Mouse (Mus musculus): ENCODE measurements around the gene Slc35b3.

Slc35b3 gene

DNA sequence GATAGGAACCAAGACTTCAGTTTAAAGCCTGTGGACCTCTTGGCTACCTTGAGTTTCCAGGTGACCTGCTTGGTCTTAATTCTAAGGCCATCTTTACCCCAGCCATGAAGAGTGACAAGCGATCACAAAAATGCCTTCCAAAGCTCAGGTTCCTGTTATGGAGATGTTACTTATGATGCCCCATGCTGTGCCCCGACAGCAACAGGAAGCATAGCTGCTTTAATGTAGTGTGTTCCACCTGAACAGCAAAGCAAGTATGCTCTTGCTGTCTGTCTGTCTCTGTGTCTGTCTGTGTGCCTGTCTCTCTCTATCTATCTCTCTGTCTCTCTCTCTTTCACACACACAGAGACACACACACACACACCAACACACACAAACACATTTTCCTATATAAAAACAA is 22.2 kb downstream of the Slc35b3 start:
- peak; percentile 42 for DNase-seq (ENCODE audit: low read depth, low spot score)

DNA sequence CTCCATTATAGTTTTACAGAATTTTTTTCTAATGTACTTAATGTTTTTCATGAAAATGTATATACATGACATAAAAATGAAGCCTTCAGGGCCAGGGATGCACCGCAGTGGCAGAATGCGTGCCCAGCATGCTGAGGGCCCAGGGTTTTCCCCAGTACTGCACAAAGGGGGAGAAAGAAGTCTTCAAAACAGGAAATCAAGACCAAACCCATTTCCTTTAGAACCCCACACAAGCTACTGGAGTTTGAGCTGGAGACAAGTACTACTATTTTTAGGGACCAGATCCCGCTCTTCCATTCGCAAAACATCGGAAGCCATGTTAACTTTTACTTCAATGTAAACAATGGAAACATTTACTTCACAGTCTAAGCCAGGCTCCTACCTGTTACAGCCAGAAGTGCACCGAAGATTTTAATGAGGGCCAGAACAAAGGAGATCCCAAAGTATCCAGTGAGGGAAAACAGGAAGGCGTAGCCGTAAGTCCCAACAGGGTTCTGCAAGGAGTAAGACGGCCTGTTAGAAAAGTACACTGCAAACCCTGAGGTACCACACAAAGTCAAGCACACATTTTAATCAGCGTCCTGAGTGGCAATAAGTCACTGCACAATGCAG is 23.7 kb downstream of the Slc35b3 start:
- peak; percentile 57 for DNase-seq (ENCODE audit: low read depth, low spot score)

DNA sequence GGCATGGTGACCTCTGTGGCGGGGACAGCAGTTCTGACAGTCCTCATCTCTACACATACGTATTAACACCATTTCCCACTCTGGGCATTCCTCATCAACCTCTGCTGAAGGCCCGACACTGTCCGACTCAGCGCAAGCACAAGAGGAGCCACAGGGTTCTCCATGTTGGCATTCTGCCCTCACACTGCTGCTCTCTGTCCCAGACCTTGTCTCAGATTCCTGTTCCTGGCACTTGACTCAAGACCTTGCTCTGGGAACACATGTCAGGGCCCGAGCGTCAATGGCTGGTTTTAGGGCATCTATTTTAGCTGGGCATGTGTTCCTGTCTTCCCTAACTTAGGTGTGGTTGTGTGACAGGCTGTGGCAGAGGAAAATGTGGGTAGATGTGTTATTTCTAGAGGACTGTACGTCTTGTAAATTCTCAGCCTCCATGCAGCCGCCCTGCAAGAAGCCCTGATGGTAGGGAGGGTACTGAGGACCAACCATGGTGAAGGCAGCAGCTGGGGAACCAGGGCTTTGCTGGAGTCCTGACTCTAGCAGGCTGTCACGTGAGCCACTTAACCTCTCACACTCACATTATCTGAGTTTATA is 24.7 kb downstream of the Slc35b3 start:
- no peak for DNase-seq (ENCODE audit: low read depth, low spot score)

DNA sequence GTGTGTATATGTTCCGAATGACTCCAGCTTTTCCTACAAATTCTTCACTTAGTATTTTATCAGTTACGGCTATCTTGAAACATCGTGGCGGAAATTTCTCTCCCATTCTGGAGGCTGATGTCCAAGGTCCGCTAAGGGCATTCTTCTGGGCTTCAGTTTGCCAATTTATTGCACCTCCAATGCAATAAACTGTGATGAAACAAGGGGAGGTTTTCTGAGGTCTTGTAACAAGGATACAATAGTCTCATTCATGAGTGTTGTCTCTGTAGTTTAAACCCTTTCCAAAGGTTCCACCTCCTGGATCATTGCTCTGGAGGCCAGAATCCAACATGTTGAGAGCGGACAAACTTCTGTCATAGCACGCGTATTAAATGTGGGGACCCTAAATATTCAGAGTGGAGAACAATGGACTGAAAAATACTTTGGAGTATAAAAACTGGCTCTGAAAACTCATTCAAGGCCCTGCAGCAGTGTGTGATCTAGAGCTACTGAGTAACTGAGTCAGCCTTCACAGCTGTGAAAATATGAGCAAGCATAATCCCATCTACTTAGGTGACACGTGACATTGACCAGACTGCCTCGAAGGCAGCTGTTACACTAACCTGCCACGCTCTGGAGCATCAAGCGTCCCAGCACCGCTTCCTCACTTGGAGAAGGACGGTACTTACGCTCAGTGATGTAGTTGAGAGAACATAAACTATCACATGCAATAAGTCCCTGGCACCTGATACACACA is 30.7 kb downstream of the Slc35b3 start:
- no peak for DNase-seq (ENCODE audit: low read depth, low spot score)

DNA sequence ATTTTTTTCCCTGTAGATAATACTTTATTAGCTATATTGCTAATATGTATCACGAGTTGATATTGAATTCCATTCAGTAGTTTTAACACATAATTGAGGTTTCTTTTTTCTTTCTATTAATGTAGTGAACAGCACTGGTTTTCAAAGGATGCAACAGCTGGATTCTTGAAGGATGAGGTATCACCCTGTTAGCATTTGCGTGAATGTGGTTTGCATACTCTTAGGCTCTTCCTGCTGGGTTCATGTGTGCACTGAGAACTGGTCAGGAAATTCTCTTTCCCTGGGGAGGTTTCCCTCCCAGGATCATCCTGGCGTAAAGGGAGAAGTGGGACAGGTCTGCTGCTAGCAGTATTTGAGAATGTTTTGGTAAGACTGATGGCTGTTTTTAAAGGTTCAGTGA is 38.0 kb downstream of the Slc35b3 start:
- no peak for DNase-seq (ENCODE audit: low read depth, low spot score)

DNA sequence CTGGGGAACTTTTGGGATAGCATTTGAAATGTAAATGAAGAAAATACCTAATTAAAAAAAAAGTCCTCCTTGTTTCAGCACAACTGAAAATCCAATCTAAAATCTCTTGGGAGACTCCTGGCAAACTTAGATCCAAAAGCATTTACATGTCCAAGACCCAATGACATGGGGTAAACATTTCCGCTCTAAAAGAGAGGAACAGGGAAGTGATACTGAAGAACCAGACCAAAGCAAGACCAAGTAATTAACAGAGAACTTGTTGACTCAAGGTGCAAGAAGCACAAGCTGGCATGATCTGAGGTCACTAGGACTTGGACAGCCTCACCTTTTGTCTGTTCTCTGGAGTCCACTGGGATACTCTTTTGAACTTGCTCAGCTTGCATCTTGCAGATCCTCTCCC is 39.4 kb downstream of the Slc35b3 start:
- DNase-seq (ENCODE audit: low read depth, low spot score) = no peak

DNA sequence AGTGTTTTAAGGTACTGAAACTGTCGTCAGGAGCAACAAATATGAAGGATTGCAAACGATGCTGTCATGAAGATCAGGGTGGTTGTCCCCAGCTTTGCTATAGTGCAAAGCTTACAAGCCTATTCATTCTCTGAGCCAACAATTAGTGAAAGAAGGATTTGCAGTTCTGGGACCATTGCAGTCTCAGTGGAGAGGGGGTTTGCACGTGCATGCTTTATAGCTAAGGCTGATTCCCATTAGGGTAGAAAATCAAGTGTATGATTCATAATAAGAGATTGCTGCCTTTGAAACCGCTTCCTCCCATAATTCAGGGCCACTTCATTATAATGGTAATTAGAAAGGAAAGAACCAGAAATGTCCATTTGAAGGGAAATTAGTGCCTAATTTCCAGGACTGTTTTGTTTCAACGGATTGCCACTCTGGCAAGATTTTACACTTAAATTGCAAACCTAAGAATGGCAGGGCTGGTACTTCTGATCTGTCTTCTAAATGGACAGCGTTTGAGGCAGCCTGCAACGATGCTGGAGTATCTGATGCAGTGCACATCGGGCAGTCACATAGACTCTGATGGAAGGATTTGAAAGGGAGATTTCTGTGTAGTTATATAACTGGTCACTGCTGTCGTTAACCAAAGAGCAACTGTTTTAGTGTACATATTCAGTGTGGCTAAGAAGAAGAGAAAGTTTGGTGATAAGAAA is 42.3 kb downstream of the Slc35b3 start:
- DNase-seq (ENCODE audit: low read depth, low spot score) = no peak

DNA sequence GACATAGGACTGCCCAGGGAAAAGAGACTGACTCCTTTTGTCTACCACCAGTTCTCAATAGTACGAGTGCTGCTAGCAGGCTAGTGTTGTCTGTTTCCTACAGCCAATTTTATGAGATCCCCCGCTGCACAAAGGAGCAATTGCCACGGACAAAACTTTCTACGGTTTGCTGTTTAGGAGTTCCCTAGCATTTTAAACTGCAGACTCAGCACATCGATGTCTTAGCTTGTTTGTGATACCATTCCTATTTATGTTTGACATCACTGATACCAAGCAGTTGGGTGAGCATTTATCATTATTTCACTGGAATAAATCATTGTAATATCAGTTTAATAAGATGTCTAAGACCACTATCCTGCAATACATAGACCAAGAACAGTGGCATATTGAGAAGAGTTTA is 43.1 kb downstream of the Slc35b3 start:
- DNase-seq (ENCODE audit: low read depth, low spot score) = no peak

DNA sequence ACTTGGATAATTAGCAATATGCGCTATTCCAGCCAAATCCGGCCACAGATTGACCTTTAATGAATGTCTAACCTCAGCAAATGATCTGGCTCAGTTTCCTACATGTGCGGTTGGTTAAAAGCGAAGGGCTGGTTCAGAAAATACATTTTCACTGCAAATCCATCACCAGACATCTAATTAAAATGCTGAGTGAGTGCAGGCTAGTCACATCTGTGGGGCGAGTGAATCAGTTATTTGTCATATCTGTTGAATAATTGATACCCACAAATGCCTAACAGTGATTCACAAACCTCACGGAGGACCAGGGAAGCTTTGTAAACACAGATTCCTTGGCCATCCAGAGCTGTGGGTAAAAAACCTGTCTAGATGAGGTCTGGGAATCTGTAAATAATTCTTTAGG is 45.9 kb downstream of the Slc35b3 start:
- no peak for DNase-seq (ENCODE audit: low read depth, low spot score)

DNA sequence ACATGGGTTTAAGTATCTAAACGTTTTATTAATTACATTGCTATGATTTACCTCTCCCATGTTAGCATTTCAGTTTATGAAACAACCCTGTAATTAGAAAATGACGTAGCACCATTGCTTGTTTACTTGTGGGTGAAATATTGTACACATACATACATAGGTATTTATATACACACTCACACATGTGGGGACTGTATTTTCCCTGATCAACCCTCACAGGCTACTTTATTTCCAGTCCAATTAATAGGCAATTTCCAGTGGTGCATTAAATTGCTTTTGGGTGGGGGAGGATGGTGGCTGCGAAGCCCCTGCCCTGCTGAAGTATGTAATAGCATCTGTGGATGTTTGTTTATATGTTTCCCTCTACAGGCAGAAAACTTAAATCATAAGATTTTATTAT is 68.3 kb downstream of the Slc35b3 start:
- DNase-seq (ENCODE audit: low read depth, low spot score) = no peak

All from CD4-positive helper T cell, adult 2 months (primary cell).